Mouse (Mus musculus) embryonic facial prominence, embryonic 14.5 days (tissue): ENCODE data around the gene Rab25. TPM values are rescaled to one million over a fixed set of nuclear protein-coding genes. Genes with fewer than 3 reads are reported as not detected.

ENCODE experiments used
- ATAC-seq: fragments of 200-750 bp; cut with Nextera tagmentation; 2 replicates; pipeline ENCODE4 v1.8.0; 2017; ENCODE audit warnings: low read depth, moderate number of reproducible peaks, moderate TSS enrichment
- DNase-seq: peaks from one replicate; pipeline ENCODE4 v3.0.0-alpha.2; 2015; ENCODE audit warnings: low spot score
- H3K27ac ChIP-seq: fragments of 300-500 bp; sonication (generic); replicated peaks from 2 replicates; pipeline ENCODE4 v1.5.1; 2014; ENCODE audit warnings: low read depth, mild to moderate bottlenecking, low read length, moderate library complexity
- H3K27me3 ChIP-seq: fragments of 300-500 bp; sonication (generic); replicated peaks from 2 replicates; pipeline ENCODE4 v1.6.1; 2014; ENCODE audit warnings: low read length; ENCODE audit not compliant: control insufficient read depth, insufficient read depth
- H3K36me3 ChIP-seq: fragments of 300-500 bp; sonication (generic); 2 replicates; pipeline ENCODE4 v1.6.1; 2014; ENCODE audit warnings: low read length, mixed read lengths; ENCODE audit not compliant: control insufficient read depth, insufficient read depth
- H3K4me1 ChIP-seq: fragments of 300-500 bp; sonication (generic); 2 replicates; pipeline ENCODE4 v1.6.1; 2014; ENCODE audit warnings: antibody characterized with exemption, low read length; ENCODE audit not compliant: control insufficient read depth, insufficient read depth
- H3K4me2 ChIP-seq: fragments of 300-500 bp; sonication (generic); 2 replicates; pipeline ENCODE4 v1.6.1; 2014; ENCODE audit warnings: low read depth, mild to moderate bottlenecking, low read length, moderate library complexity, mixed read lengths
- H3K4me3 ChIP-seq: fragments of 300-500 bp; sonication (generic); 2 replicates; pipeline ENCODE4 v1.5.1; 2014; ENCODE audit warnings: low read depth, mild to moderate bottlenecking, low read length
- H3K9ac ChIP-seq: fragments of 300-500 bp; sonication (generic); 2 replicates; pipeline ENCODE4 v1.6.1; 2014; ENCODE audit warnings: low read depth, mild to moderate bottlenecking, low read length, moderate library complexity, mixed read lengths
- H3K9me3 ChIP-seq: fragments of 300-500 bp; sonication (generic); 2 replicates; pipeline ENCODE4 v1.6.1; 2016; ENCODE audit warnings: low read length; ENCODE audit not compliant: control insufficient read depth
- WGBS: fragments of 180-500 bp; shearing (Covaris S2); extraction: QIAGEN DNeasy Blood & Tissue Kit; methylation state at CpG from one replicate; pipeline ENCODE4 v1.1.7; 2014; 5-methylcytosine and 5-hydroxymethylcytosine counted together
- polyA plus RNA-seq: library from polyadenylated mRNA; unstranded; fragments of >200 nt; fragmentation: Nextera tagmentation; extraction: Ambion mirVana; gene quantifications from 2 replicates; pipeline ENCODE4 v1.2.1, GENCODE M21; 2014

The Rab25 gene
- polyA plus RNA-seq, 1 experiment from 2014 or later = 38.0 TPM

- no peak overlapping the region for H3K27ac ChIP-seq
- 68% methylated on average over 4 of the region's 4 CpGs for WGBS
- H3K9me3 ChIP-seq = no peaks in the 10 kb centered on the region
- no peak overlapping the region for H3K9ac ChIP-seq
- peaks cover 99% of the 10 kb centered on the region for H3K36me3 ChIP-seq
- no peak for DNase-seq
- no peak overlapping the region for H3K4me3 ChIP-seq
- H3K4me1 ChIP-seq = no peaks in the 10 kb centered on the region
- 0 out of 2 replicates have a peak, but pooled peaks have one; percentile 35 for ATAC-seq
- H3K4me2 ChIP-seq = no peak overlapping the region
- no peaks in the 10 kb centered on the region for H3K27me3 ChIP-seq
Measured at GRCm38 (mm10) chr3:88561989-88562388, 13.9 kb upstream of the Rab25 start.

DNA sequence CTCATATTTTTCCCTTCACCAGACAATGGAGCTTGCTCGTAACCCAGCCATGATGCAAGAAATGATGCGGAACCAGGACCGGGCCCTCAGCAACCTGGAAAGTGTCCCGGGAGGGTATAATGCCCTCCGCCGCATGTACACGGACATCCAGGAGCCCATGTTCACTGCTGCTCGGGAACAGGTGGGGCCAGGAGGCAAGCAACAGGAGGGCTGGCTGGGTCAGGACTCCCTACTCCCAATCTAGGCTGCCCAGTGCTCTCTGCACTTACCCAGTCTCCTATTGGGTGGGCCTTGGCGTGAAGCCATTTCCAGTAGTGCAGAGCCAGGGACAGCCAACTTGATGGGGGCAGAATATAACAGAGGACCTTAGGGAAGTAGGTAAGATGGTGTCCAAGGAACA, 11.5 kb upstream of the Rab25 start:
- DNase-seq = no peak
- Histone ChIP-seq H3K9ac (no peak overlapping the region), H3K9me3 (no peaks in the 10 kb centered on the region), H3K4me2 (no peak overlapping the region), H3K36me3 (peaks cover 91% of the 10 kb centered on the region), H3K4me1 (peaks cover 1% of the 10 kb centered on the region; the same call in 1 of the 2 replicates), H3K27me3 (no peaks in the 10 kb centered on the region), H3K4me3 (no peak overlapping the region), H3K27ac (no peak overlapping the region)
- ATAC-seq = no peak
- WGBS = 94% methylated on average over 9 of the region's 9 CpGs

DNA sequence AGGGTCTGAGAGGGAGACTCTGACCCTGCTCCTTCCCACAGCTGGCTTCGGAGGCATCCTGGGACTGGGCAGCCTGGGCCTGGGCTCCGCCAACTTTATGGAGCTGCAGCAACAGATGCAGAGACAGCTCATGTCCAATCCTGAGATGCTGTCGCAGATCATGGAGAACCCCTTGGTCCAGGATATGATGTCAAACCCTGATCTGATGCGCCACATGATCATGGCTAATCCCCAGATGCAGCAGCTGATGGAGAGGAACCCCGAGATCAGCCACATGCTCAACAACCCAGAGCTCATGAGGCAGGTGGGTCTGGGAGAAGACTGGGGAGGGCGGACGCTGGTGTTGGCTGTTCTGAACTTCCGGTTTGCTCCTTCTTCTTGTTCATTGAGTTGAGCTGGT, 8.5 kb upstream of the Rab25 start:
- 89% methylated on average over 8 of the region's 8 CpGs for WGBS

GRCm38 (mm10) chr3:88555731-88556130, 7.6 kb upstream of the Rab25 start:
- no peaks in the 10 kb centered on the region for H3K9me3 ChIP-seq
- H3K36me3 ChIP-seq = peaks cover 53% of the 10 kb centered on the region
- no peak overlapping the region; the same call in 1 of the 2 replicates for H3K9ac ChIP-seq
- H3K4me2 ChIP-seq = no peak overlapping the region
- 95% methylated on average over 6 of the region's 6 CpGs for WGBS
- no peak overlapping the region for H3K4me3 ChIP-seq
- H3K27ac ChIP-seq = no peak overlapping the region
- ATAC-seq (no peak), DNase-seq (no peak)
- peaks cover 13% of the 10 kb centered on the region for H3K4me1 ChIP-seq
- H3K27me3 ChIP-seq = no peaks in the 10 kb centered on the region

More for the DNA sequence above, 8.5 kb upstream of the Rab25 start:
- no peak for DNase-seq
- peaks cover 62% of the 10 kb centered on the region for H3K36me3 ChIP-seq
- H3K4me2 ChIP-seq = no peak overlapping the region
- H3K27ac ChIP-seq = no peak overlapping the region
- no peak overlapping the region for H3K9ac ChIP-seq
- H3K4me3 ChIP-seq = no peak overlapping the region
- H3K27me3 ChIP-seq = no peaks in the 10 kb centered on the region
- ATAC-seq = no peak
- no peaks in the 10 kb centered on the region for H3K9me3 ChIP-seq
- H3K4me1 ChIP-seq = peaks cover 11% of the 10 kb centered on the region

- H3K4me3 ChIP-seq = no peak overlapping the region
- 0 out of 2 replicates have a peak overlapping the region, but pooled peaks have one; percentile 26 for H3K9ac ChIP-seq
- DNase-seq (no peak), ATAC-seq (no peak)
- H3K27ac ChIP-seq = no peak overlapping the region
- peaks cover 47% of the 10 kb centered on the region for H3K36me3 ChIP-seq
- H3K9me3 ChIP-seq = no peaks in the 10 kb centered on the region
- 77% methylated on average over 2 of the region's 5 CpGs for WGBS
- no peaks in the 10 kb centered on the region for H3K27me3 ChIP-seq
- H3K4me1 ChIP-seq = peaks cover 13% of the 10 kb centered on the region
- peak overlapping the region; percentile 86; the same call in 1 of the 2 replicates for H3K4me2 ChIP-seq
Measured at GRCm38 (mm10) chr3:88555069-88555605, 7.0 kb upstream of the Rab25 start.

DNA sequence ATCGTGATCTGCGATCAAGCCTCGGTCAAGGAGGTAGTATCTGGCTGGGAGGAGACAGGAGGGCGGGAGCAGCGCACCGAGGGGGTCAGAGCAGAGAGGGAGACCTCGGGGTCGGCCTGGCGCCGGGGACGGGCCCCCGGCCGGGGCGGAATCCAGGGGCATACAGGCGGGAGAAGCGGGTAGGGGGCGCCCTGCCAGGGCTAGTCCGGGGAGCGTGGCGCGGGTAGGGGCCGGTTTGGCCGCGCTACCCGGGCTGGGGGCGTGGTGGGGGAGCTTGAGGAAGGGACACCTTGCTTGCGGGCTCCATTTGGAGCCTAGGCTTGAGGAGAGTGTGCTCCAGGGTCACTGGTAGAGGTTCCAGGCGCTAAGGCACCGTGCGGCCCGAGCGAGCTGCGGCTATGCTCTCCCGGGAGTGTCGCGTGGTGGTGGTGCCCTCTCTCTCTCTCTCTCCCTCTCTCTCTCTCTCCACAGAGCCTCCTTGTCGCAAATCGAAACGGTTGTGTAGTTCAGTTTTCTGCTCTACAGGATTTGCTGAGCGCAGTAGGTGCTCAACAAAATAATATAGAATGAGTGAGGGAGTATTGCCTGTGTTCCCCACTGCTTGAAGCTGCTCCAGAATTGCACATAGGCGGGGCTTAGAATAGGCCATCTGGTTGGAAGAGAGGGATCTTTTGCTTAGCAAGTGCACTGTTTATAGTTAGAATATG, 5.9 kb upstream of the Rab25 start:
- Histone ChIP-seq H3K9ac (peak overlapping the region; percentile 88), H3K4me1 (peaks cover 13% of the 10 kb centered on the region), H3K9me3 (no peaks in the 10 kb centered on the region), H3K27me3 (no peaks in the 10 kb centered on the region), H3K27ac (peak overlapping the region; percentile 97), H3K4me3 (peak overlapping the region; percentile 89), H3K36me3 (peaks cover 36% of the 10 kb centered on the region), H3K4me2 (peak overlapping the region; percentile 86)
- ATAC-seq (peak; percentile 35), DNase-seq (peak; percentile 78)
- WGBS = under 1% methylated on average over 24 of the region's 41 CpGs

- 4% methylated on average over 4 of the region's 37 CpGs for WGBS
- H3K36me3 ChIP-seq = peaks cover 31% of the 10 kb centered on the region
Measured at GRCm38 (mm10) chr3:88553525-88553879, 5.4 kb upstream of the Rab25 start, which contains the start of gene Ubqln4. TSS of gene Ubqln4 (plus strand) at chr3:88553758.

GRCm38 (mm10) chr3:88552676-88553524, 4.8 kb upstream of the Rab25 start, which contains the start of gene Lamtor2:
TSS of gene Lamtor2 (minus strand) at chr3:88553074.
- H3K4me1 ChIP-seq = peaks cover 13% of the 10 kb centered on the region
- under 1% methylated on average over 48 of the region's 48 CpGs for WGBS
- ATAC-seq (peak; percentile 92), DNase-seq (peak; percentile 99)
- peak within 1 kb of the TSS; percentile 86 for H3K4me2 ChIP-seq
- peak within 1 kb of the TSS; percentile 97 for H3K27ac ChIP-seq
- H3K4me3 ChIP-seq = peak within 1 kb of the TSS; percentile 89
- peaks cover 25% of the 10 kb centered on the region for H3K36me3 ChIP-seq
- no peaks in the 10 kb centered on the region for H3K9me3 ChIP-seq
- H3K9ac ChIP-seq = peak within 1 kb of the TSS; percentile 88
- H3K27me3 ChIP-seq = no peaks in the 10 kb centered on the region

More at GRCm38 (mm10) chr3:88553525-88553879, 5.4 kb upstream of the Rab25 start, which contains the start of gene Ubqln4:
- Histone ChIP-seq H3K9me3 (no peaks in the 10 kb centered on the region), H3K27ac (peak within 1 kb of the TSS; percentile 97), H3K4me1 (peaks cover 13% of the 10 kb centered on the region), H3K9ac (peak within 1 kb of the TSS; percentile 88), H3K4me3 (peak within 1 kb of the TSS; percentile 89), H3K27me3 (no peaks in the 10 kb centered on the region), H3K4me2 (peak within 1 kb of the TSS; percentile 86)
- peak; percentile 91 for DNase-seq
- ATAC-seq = peak; percentile 91
